Mouse (Mus musculus) left cerebral cortex, adult 18-20 months (tissue): Measurements from ENCODE around the gene Col16a1. TPM values are rescaled to one million over a fixed set of nuclear protein-coding genes. Genes with fewer than 3 reads are reported as not detected.

Experiments used
- DNase-seq, 2 experiments: peaks; one replicate each; pipeline ENCODE4 v3.0.0; 2021 to 2022; ENCODE audit warnings: low spot score in 2 of 2, mixed read lengths in 1 of 2
- total RNA-seq, 2 experiments: library from RNA; stranded (reverse); gene quantifications; 2 replicates each; pipeline ENCODE4 v1.2.3; 2021

Col16a1 gene
- total RNA-seq, 2 experiments from 2014 or later = 14.6 to 15.8 TPM

- DNase-seq = no peak
These were observed 3.4 kb upstream of the Col16a1 start for GRCm38 (mm10) chr4:130044211-130044610.

- DNase-seq = no peak
These were observed 2.0 kb upstream of the Col16a1 start for GRCm38 (mm10) chr4:130045609-130046008.

- DNase-seq = no peak
These were observed 501 bp downstream of the Col16a1 start for GRCm38 (mm10) chr4:130048203-130048479.

- DNase-seq = peak in 1 of 2 experiments; percentile 42
These were observed 2.6 kb downstream of the Col16a1 start for GRCm38 (mm10) chr4:130050056-130050824.

- DNase-seq = no peak
These were observed 4.6 kb downstream of the Col16a1 start for GRCm38 (mm10) chr4:130052283-130052682.

GRCm38 (mm10) chr4:130053111-130053510 is 5.5 kb downstream of the Col16a1 start:
- DNase-seq = no peak

GRCm38 (mm10) chr4:130054727-130055126 is 7.1 kb downstream of the Col16a1 start:
- no peak for DNase-seq

- DNase-seq = no peak
These were observed 7.7 kb downstream of the Col16a1 start for GRCm38 (mm10) chr4:130055160-130056010.

- DNase-seq = no peak
These were observed 8.3 kb downstream of the Col16a1 start for GRCm38 (mm10) chr4:130056011-130056322.

- DNase-seq = no peak
These were observed 8.8 kb downstream of the Col16a1 start for GRCm38 (mm10) chr4:130056471-130056870.

- DNase-seq = no peak
These were observed 13.3 kb downstream of the Col16a1 start for GRCm38 (mm10) chr4:130060937-130061336.

GRCm38 (mm10) chr4:130063191-130063590 is 15.6 kb downstream of the Col16a1 start:
- no peak for DNase-seq

GRCm38 (mm10) chr4:130066816-130067215 is 19.2 kb downstream of the Col16a1 start:
- no peak for DNase-seq

GRCm38 (mm10) chr4:130070523-130070922 is 22.9 kb downstream of the Col16a1 start:
- no peak for DNase-seq

GRCm38 (mm10) chr4:130071758-130072157 is 24.1 kb downstream of the Col16a1 start:
- DNase-seq = no peak

GRCm38 (mm10) chr4:130073367-130073766 is 25.7 kb downstream of the Col16a1 start:
- DNase-seq = no peak

- DNase-seq = peak in 1 of 2 experiments; percentile 26
These were observed 27.3 kb downstream of the Col16a1 start for GRCm38 (mm10) chr4:130074761-130075515.

GRCm38 (mm10) chr4:130076856-130077255 is 29.2 kb downstream of the Col16a1 start:
- DNase-seq = no peak

GRCm38 (mm10) chr4:130078816-130079485 is 31.3 kb downstream of the Col16a1 start:
- peak; percentile 37 to 42 for DNase-seq

GRCm38 (mm10) chr4:130079521-130079920 is 31.9 kb downstream of the Col16a1 start:
- no peak for DNase-seq
